Mouse (Mus musculus): ENCODE results near the gene Ppp2r5c.

Ppp2r5c gene

GRCm38 (mm10) chr12:110556861-110557628, 110.1 kb downstream of the Ppp2r5c start:
- no peak for DNase-seq (ENCODE audit: low read depth, low spot score)

DNA sequence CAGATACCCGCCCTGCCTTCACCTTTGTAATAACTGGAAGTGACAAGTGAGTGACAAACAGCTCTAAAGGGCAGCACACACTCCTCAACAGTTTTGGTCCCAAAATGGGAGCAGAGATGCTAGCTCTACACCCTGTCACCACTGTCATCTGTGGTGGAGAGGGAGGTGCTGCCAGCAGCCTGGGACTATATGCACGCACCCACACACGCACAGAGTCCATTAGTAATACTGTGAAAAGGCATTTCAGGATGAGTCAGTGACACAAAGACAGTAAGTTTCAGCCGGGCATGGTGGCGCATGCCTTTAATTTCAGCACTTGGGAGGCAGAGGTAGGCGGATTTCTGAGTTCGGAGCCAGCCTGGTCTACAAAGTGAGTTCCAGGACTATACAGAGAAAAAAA, 111.3 kb downstream of the Ppp2r5c start:
- DNase-seq (ENCODE audit: low read depth, low spot score): no peak

DNA sequence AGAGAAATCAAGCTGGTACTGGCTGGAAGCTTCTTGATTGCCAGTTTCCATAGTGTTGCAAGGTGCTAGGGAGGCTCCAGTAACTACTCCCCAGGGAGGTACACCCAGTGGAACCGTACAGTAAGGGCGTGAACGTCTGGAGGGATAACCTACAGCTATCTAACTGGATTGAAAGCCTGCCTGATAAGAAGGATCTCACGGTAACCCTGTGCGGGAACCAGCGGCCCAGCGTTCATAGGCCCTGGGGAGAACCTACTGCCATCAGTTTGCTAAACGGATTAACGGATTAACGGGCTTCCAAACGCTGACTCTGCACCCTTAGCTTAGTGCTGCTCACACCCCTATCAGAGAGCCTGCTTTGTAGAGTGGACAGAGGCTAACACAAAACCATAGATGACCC, 116.5 kb downstream of the Ppp2r5c start:
- no peak for DNase-seq (ENCODE audit: low read depth, low spot score)

- DNase-seq (ENCODE audit: low read depth, low spot score): no peak
Measured at GRCm38 (mm10) chr12:110564848-110565247, 117.9 kb downstream of the Ppp2r5c start.

GRCm38 (mm10) chr12:110566366-110566765, 119.4 kb downstream of the Ppp2r5c start:
- DNase-seq (ENCODE audit: low read depth, low spot score): no peak

DNA sequence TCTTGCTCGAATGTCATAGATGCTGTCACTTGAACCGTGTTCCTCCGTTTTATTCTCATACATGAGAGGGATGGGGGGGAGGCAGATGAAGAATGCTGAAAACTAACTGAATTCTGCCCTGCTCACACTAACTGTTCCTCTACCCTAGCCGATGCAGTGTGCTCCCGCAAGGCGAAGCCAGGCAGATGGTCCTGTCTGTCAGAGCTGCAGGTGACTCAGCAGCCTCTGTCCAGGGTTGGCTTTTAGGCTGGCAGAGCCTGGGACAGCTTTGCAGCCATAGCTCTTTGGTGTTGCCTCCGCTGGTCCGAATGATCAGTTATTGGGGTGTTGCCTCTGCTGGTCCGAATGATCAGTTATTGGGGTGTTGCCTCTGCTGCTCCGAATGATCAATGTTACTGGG, 124.1 kb downstream of the Ppp2r5c start:
- no peak for DNase-seq (ENCODE audit: low read depth, low spot score)

- no peak for DNase-seq (ENCODE audit: low read depth, low spot score)
Measured at GRCm38 (mm10) chr12:110572351-110572750, 125.4 kb downstream of the Ppp2r5c start.

DNA sequence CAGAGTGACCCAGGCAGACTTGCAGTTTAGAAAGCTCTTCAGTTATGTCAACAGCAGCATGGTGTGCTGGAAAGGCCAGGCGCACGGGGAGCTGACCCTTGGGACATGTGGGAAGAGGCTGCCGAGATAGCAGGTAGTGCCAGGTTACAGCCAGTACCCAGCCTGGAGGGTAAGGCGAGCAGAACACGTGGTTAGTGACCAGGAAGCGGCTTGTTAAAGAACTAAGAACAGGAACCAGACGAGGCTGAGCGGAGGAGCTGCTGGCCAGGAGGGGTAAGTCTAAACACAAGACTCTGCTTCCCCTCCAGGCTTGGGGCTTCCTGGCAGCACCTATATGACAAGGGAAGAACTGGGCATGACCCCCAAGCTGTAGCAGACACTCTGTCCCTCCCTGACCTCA, 126.7 kb downstream of the Ppp2r5c start:
- DNase-seq (ENCODE audit: low read depth, low spot score): no peak

DNA sequence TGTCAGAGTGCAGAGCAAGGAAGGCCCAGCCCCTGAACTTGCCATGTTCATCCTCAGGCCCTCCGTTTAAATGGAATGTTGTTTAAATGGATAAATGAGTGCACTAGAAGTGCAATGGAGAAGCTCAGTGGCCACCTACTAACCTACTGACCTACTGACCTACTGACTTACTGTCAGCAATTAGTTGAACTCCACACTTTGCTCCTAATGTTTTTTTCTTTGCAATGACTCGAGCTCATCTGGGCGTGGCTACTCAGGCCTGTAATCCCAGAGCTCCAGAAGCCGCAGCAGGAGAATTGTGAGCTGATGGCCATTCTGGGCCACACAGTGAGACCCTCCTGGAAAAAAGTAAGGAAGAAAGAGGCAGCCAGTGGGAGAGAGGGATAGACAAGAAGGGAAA, 129.0 kb downstream of the Ppp2r5c start:
- DNase-seq (ENCODE audit: low read depth, low spot score): no peak

- no peak for DNase-seq (ENCODE audit: low read depth, low spot score)
Measured at GRCm38 (mm10) chr12:110578333-110578732, 131.4 kb downstream of the Ppp2r5c start.

GRCm38 (mm10) chr12:110588622-110589021, 141.7 kb downstream of the Ppp2r5c start:
- DNase-seq (ENCODE audit: low read depth, low spot score): no peak

- no peak for DNase-seq (ENCODE audit: low read depth, low spot score)
Measured at GRCm38 (mm10) chr12:110590804-110591259, 143.9 kb downstream of the Ppp2r5c start.

- peak; percentile 100 for DNase-seq (ENCODE audit: low read depth, low spot score)
Measured at GRCm38 (mm10) chr12:110591260-110591883, 144.5 kb downstream of the Ppp2r5c start.

GRCm38 (mm10) chr12:110598527-110598926, 151.6 kb downstream of the Ppp2r5c start:
- DNase-seq (ENCODE audit: low read depth, low spot score): peak; percentile 85

- no peak for DNase-seq (ENCODE audit: low read depth, low spot score)
Measured at GRCm38 (mm10) chr12:110599791-110600190, 152.9 kb downstream of the Ppp2r5c start.

DNA sequence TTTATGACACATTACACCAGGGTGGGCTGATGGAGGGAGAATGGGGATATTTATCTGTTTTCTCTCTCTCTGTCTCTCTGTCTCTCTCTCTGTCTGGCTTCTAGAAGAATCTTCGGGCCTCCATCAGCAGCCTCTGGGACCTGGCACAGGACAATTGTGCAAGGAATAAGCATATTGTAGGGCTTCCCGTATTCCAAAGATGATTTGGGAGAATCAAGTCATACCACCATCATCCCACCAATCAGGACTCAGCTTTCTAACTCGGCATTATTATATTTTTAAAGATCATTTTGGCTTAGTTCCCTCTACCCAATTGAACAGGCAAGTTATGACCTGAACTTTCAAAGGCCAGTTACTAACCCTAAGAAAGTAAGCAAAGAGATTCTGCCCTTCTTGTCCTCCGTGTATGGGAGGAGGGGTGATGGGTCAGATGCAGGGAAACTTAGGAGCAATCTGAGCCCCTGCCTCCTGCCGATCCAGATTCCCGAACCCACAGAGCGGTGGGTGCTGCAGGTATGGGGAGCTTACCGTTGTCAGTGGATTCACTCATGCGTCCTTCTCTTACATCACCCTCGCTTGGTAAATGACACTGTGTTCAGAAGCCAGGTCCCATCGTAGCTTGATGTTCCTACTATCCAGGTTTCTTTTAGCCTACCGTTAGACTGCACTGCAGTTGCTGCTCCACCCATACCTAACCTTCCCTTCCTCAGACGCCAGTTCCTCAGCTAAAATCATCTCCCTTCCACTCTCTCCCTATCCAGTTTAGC, 153.5 kb downstream of the Ppp2r5c start:
- DNase-seq (ENCODE audit: low read depth, low spot score): no peak

- DNase-seq (ENCODE audit: low read depth, low spot score): peak; percentile 97
Measured at GRCm38 (mm10) chr12:110601241-110602218, 154.6 kb downstream of the Ppp2r5c start, which contains the start of gene Dync1h1. Gene Dync1h1 (plus strand): TSS chr12:110601452.

DNA sequence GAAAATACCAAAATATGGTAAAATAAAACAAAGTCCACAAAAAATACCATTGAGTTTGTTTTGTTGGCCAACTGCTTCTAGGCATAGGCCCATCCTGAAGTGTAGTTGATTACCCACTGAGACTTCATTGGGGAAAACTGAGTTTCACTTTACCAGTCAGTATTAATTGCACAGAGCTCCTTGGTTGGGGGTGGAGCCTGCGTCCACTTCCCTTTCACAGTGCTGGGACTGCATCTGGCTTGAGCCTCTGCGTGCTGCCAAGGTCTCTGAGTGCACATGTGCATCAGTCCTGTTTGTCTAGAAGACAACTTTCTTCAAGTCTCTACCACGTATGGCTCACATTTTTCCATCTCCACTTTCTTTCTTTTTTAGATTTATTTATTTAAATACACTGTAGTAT, 159.2 kb downstream of the Ppp2r5c start:
- DNase-seq (ENCODE audit: low read depth, low spot score): no peak

DNA sequence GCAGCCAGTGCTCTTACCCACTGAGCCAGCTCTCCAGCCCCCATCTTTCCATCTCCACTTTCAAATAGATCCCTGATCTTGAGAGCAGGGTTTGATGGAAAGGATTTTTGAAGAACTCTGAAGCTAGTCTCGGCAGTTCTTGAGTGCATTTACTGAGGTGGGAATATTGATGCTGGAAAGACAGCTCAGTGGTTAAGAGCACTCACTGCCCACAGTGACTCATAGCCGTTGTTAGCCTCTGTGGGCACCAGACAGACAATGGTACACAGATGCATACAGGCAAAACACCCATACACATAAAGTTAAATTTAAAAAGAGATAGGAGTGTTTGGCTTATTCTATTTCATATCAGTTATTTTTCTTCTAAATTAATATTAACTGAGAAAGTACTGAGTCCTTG, 159.8 kb downstream of the Ppp2r5c start:
- no peak for DNase-seq (ENCODE audit: low read depth, low spot score)

- peak; percentile 93 for DNase-seq (ENCODE audit: low read depth, low spot score)
Measured at GRCm38 (mm10) chr12:110608460-110609152, 161.7 kb downstream of the Ppp2r5c start.

DNA sequence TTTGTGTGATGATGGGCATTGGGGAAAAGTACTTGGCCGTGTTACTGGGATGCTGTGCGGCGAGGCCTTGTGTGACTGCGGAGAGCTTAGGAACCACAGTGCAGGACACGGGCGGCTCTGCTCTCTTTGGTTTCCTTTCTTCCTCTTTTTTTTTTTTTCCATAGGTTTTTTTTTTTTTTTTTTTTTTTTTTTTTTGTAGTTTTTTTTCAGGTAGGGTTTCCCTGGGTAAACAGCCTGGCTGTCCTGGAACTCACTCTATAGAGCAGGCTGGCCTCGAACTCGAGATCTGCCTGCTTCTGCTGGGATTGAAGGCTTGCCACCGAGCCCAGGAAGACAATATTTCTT, 162.2 kb downstream of the Ppp2r5c start:
- DNase-seq (ENCODE audit: low read depth, low spot score): no peak

Measured in ZHBTc4 (cell line).